Mouse (Mus musculus) gastrocnemius, postnatal 14 days (tissue): ENCODE measurements around the gene Gm10428. TPM values are rescaled to one million over a fixed set of nuclear protein-coding genes. Genes with fewer than 3 reads are reported as not detected.
"Not testable (repeated sequence)": the region's sequence is repeated elsewhere in the genome, so short reads cannot be mapped to it uniquely, and the experiment has no call there.

Experiments
- DNase-seq: peaks from one replicate; pipeline ENCODE4 v3.0.0; 2021; ENCODE audit warnings: mixed read lengths
- intact Hi-C: fragments of 180-260 bp; cut with DNase I; formaldehyde crosslinking; loops from one replicate; pipeline ENCODE4 v1.15.1; 2025; ENCODE audit warnings: low total_unique reads
- long read RNA-seq, 2 experiments: library from polyadenylated mRNA; stranded (forward); transcript quantifications; one replicate each; pipeline ENCODE4 v2.0.0; 2021
- total RNA-seq, 2 experiments: library from RNA; stranded (reverse); gene quantifications; 2 replicates each; pipeline ENCODE4 v1.2.3; 2021

The Gm10428 gene
- not detected for total RNA-seq
- long read RNA-seq, experiment 1: 0 reads
- long read RNA-seq, experiment 2: 0 reads

GRCm38 (mm10) chr11:62752780-62753179 lies at the start of gene Gm10428:
Gm10428 (plus strand) TSS chr11:62753100.
- DNase-seq: no peak
- intact Hi-C loops: no loop called here

- DNase-seq: no peak
- intact Hi-C loops: no loop called here
Measured at GRCm38 (mm10) chr11:62706141-62706540, 46.8 kb upstream of the Gm10428 start.

GRCm38 (mm10) chr11:62708252-62708651 lies 44.6 kb upstream of the Gm10428 start:
- intact Hi-C loops: no loop called here

GRCm38 (mm10) chr11:62710657-62711056 lies 42.2 kb upstream of the Gm10428 start:
- intact Hi-C loops: no loop called here
- DNase-seq: no peak

More at GRCm38 (mm10) chr11:62708252-62708651, 44.6 kb upstream of the Gm10428 start:
- DNase-seq: no peak

GRCm38 (mm10) chr11:62728276-62728675 lies 24.6 kb upstream of the Gm10428 start:
- intact Hi-C loops: no loop called here

GRCm38 (mm10) chr11:62731311-62732021 lies 21.4 kb upstream of the Gm10428 start, which contains the start of gene Zfp287:
Zfp287 (minus strand) TSS chr11:62731905.
- DNase-seq: peak; percentile 87
- intact Hi-C loops: no loop called here

More at GRCm38 (mm10) chr11:62728276-62728675, 24.6 kb upstream of the Gm10428 start:
- no peak for DNase-seq

GRCm38 (mm10) chr11:62732022-62732387 lies 20.9 kb upstream of the Gm10428 start:
- intact Hi-C loops: no loop called here
- no peak for DNase-seq

GRCm38 (mm10) chr11:62732665-62733064 lies 20.2 kb upstream of the Gm10428 start:
- intact Hi-C loops: no loop called here
- no peak for DNase-seq

GRCm38 (mm10) chr11:62741186-62741585 lies 11.7 kb upstream of the Gm10428 start:
- intact Hi-C loops: no loop called here
- no peak for DNase-seq

- DNase-seq: no peak
- intact Hi-C loops: no loop called here
Measured at GRCm38 (mm10) chr11:62742261-62742957, 10.5 kb upstream of the Gm10428 start.

- peak; percentile 62 for DNase-seq
- intact Hi-C loops: no loop called here
Measured at GRCm38 (mm10) chr11:62744103-62744502, 8.8 kb upstream of the Gm10428 start.

GRCm38 (mm10) chr11:62746001-62746533 lies 6.8 kb upstream of the Gm10428 start:
- DNase-seq: peak; percentile 61
- intact Hi-C loops: no loop called here

- no peak for DNase-seq
- intact Hi-C loops: no loop called here
Measured at GRCm38 (mm10) chr11:62747227-62747626, 5.7 kb upstream of the Gm10428 start.

GRCm38 (mm10) chr11:62748062-62748461 lies 4.8 kb upstream of the Gm10428 start:
- no peak for DNase-seq
- intact Hi-C loops: no loop called here

- DNase-seq, intact Hi-C loops: not testable (repeated sequence)
Measured at GRCm38 (mm10) chr11:62749445-62749844, 3.5 kb upstream of the Gm10428 start.

GRCm38 (mm10) chr11:62752191-62752590 lies 709 bp upstream of the Gm10428 start:
- intact Hi-C loops: no loop called here
- no peak for DNase-seq

- DNase-seq: peak; percentile 97
- intact Hi-C loops: loop anchor here (5.0 kb wide), 2 partner anchors 51 to 96 kb away; no protein-coding TSS in a partner anchor
Measured at GRCm38 (mm10) chr11:62756456-62757142, 3.7 kb downstream of the Gm10428 start.

GRCm38 (mm10) chr11:62757143-62757507 lies 4.2 kb downstream of the Gm10428 start:
- no peak for DNase-seq
- intact Hi-C loops: loop anchor here (5.0 kb wide), 2 partner anchors 50 to 95 kb away; no protein-coding TSS in a partner anchor

- intact Hi-C loops: loop anchor here (5.0 kb wide), 2 partner anchors 49 to 94 kb away; no protein-coding TSS in a partner anchor
Measured at GRCm38 (mm10) chr11:62757906-62758305, 5.0 kb downstream of the Gm10428 start.

GRCm38 (mm10) chr11:62758491-62758890 lies 5.6 kb downstream of the Gm10428 start:
- no peak for DNase-seq
- intact Hi-C loops: loop anchor here (5.0 kb wide), 2 partner anchors 49 to 94 kb away; no protein-coding TSS in a partner anchor

More at GRCm38 (mm10) chr11:62757906-62758305, 5.0 kb downstream of the Gm10428 start:
- no peak for DNase-seq
